Mouse (Mus musculus): ENCODE results near the gene Golt1a.

GRCm38 (mm10) chr1:133328896-133329637 lies 19.5 kb downstream of the Golt1a start:
- no peak for TF ChIP-seq ZC3H11A (IDR thresholded peaks at IDR 0.05; ENCODE audit: borderline replicate concordance, low read depth, low read length)
- TF ChIP-seq CHD2 (IDR thresholded peaks at IDR 0.05; ENCODE audit: low read depth, low read length) = no peak
- TF ChIP-seq HCFC1 (IDR thresholded peaks at IDR 0.05; ENCODE audit: borderline replicate concordance, insufficient read depth, low read length) = no peak
- no peak for TF ChIP-seq MAFK (IDR thresholded peaks at IDR 0.05; ENCODE audit: insufficient read depth, low read depth, low read length)
- no peak for TF ChIP-seq ZNF384 (IDR thresholded peaks at IDR 0.05; ENCODE audit: low read depth, low read length)

Measured in ES-E14 (cell line).